Mouse (Mus musculus) telencephalon, adult 2 months (tissue): ENCODE results near the gene Tbck.

Source experiments
- DNase-seq: peaks from one replicate; pipeline ENCODE4 v3.0.0-alpha.2; 2011; ENCODE audit warnings: low read depth, low spot score

The Tbck gene

GRCm38 (mm10) chr3:132868838-132869237 is 184.9 kb downstream of the Tbck start:
- no peak for DNase-seq

DNA sequence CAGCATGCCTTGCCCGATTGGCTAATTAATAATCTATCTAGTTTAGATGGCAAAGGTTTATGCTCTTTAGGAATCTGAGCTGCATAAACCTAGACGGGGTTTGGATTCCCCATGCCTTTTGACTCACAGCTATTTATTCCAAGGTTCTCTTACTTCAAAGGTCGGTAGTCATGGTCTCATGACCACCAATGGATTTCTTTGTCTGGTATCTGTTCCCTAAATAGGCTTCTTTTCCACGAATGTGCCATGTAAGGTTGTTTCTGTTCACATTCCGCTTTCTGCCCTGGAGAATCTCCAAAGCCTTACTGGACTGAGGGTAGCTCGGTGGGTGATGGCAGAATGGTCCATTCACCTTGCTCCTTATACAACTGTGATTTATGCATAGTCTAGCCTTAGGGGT is 186.1 kb downstream of the Tbck start:
- DNase-seq = no peak

- no peak for DNase-seq
Measured at GRCm38 (mm10) chr3:132871318-132871904, 187.5 kb downstream of the Tbck start.

DNA sequence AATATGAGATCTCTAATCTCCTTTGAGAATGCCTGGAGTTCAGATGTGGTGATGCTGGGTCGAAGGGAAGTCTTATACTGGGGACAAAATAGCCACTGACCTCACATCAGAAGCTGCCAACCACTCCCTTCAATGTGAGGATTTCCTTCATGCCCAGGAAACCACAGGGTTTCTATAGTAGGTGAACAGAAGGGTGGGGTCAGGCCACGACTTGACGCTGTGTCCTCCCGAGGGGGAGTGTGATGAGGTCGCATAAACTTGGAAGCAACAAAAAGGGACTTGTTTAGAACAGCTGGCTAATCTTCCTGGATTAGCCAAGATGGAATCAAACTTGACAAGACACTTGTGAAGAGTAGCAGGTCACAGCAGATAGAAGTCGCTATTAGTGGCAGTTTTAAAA is 189.3 kb downstream of the Tbck start:
- no peak for DNase-seq

- DNase-seq = no peak
Measured at GRCm38 (mm10) chr3:132876011-132876708, 192.2 kb downstream of the Tbck start.

DNA sequence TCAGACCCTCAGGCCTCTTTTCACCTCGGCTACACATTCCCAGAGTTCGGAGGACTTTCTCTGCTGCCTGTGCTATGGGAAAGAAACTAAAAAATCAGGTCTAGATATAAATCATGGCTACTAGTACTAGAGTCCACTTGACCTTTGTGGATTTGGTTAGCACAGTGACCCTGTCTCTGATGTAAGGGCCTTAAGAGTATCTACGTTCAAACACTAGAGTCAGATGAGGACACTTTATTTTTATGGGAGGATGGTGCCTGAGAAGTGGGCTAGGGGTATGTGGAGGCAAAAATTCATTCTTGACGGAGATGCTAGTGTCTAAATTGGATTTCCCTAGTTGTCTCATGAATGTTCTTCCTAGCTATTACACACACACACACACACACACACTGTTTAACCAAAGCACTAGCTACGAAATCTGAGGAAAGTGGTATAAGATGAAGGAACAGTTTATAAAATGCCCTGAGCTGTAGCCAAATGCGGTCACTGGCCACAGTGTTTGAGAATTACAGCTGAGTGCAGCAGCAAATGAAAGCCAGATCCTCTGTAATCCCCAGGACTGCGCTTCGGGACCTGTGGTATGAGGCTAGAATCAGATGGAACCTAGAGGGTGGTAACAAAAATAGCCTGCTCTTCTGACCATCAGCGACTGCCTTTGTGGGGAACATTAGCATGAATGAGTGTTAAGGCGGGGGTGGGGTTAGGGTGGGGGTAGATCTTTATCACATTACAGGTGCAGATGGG is 193.2 kb downstream of the Tbck start:
- DNase-seq = no peak

DNA sequence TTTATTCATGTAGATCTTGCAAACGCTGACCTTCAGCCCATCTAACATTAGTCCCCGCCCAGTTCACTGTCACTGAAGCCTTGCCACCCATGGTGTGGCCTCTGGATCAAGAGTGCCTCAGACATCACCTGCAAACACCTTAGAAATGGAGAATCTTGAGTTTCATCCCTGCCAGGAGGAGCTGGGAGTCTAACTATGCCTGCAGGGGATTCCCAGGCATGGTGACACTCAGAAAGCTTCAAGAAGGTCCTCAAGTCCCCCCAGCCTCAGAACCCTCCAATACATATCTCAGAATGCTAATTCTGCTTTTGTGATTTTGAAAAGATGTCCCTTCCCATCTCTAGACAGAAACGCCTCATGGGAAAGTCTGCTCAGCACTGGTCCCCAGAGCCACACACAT is 196.4 kb downstream of the Tbck start:
- DNase-seq = no peak

- no peak for DNase-seq
Measured at GRCm38 (mm10) chr3:132880826-132881225, 196.9 kb downstream of the Tbck start.

DNA sequence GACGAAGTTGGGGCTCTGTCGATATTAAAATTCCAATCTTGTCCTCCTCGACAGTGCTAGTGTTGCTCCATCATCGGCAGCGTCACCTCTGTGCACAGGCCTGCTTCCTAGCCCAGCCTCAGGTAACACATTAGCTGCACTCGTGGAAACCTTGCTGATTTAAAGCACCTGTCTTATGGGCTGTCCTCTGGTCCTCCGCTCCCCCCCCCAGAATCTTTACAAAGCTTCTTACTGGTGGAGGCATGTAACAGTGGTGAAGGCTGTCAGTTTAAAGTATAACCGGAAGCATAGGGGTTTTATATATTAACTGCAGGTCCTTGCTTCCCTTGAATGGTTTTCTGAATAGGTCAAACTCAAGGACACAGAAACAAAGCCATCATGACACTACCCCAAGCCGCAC is 199.3 kb downstream of the Tbck start:
- DNase-seq = no peak

- DNase-seq = no peak
Measured at GRCm38 (mm10) chr3:132884459-132884858, 200.5 kb downstream of the Tbck start.

DNA sequence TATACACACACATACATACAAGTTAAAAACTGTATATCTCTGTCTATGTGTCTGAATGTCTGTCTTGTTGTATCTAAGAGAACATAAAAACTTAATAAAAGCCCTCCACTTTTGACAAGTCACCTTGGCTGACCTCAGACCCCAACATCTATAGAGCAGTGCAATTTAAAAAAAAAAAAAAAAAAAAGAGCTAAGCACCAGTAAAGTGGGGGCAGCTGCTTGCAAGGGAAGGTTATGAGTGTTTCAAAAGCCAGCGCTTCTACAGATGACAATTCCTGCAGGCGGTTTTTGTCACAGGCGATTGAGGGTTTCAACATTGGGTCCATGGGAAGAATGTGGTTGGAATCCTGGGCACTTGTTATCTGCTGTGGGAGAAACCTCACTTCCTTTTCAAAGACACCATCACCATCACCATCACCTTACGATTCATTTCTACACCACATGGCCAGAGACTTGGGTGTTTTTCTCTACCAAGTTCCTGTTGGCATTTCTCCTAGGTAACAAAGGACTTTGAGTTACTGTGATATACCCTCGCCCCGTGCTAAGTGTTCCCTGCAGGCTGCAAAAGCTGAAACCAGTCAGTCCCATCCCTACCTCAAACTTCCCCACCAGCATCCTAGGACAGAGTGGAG is 202.6 kb downstream of the Tbck start:
- DNase-seq = no peak

DNA sequence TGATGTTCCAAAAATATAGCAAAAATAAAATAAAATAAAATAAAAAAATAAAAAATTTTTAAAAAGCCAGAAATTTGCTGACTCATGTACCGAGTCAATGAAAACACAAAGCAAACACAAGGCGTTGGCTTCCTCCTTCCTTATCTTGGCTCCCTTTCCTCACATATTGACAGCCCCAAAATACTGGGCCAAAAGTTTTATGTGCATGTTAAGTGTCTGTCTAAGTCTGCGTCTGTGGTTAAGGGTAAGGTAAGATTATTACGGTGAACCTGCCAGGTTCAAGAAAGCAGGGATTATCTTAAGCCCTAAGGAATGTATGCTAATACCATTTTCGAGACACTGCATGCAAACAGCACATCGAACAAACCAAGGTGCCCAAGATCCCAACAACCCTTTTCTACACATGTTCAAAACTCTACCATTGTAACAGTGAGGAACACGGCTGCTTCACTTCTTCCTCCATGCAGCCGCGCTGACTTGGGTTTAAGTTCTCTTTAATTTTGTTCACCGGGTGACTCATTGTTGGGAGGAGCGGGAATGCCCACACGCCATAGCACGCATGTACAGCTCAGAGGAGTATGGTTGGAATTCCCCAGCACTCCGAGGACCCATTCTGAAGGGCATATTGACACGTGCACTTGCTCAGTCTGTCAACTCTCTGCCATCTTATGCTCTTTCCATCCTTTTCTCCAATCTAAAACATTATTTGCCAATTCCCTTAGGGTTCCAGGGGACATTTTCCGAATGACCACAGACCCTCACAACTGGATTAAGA is 203.3 kb downstream of the Tbck start:
- no peak for DNase-seq
